Mouse (Mus musculus): Measurements from ENCODE around the gene Hist1h2br. TPM values are rescaled to one million over a fixed set of nuclear protein-coding genes. Genes with fewer than 3 reads are reported as not detected.
"Not testable (repeated sequence)": the region's sequence is repeated elsewhere in the genome, so short reads cannot be mapped to it uniquely, and the experiment has no call there.

Hist1h2br gene
- polyA plus RNA-seq, 1 experiment from 2014 or later: 35.7 TPM

DNA sequence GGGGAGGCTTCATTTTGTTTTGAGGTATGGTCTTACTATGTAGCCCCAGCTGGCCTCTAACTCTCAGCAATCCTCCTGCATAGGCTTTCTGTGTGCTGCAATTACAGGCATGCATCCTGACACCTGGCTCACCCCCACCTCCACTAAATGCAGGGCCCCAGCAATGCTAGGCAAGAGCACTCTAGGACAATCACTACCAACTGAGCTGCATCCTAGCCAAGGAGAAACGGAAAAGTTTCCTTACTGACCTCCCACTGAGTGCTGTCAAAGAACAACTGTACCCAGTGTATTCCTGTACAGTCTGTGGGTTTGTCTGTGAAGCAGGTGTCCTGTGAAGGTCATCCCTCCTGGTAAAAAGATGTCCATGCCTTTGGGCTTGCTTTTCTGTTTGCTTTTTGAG is 17.2 kb downstream of the Hist1h2br start:
- H3K9ac ChIP-seq; H3K4me1 ChIP-seq (replicated peaks); ATAC-seq (ENCODE audit: low read depth); H3K9me3 ChIP-seq (replicated peaks); DNase-seq; H3K4me2 ChIP-seq; H3K4me3 ChIP-seq (replicated peaks); H3K27ac ChIP-seq; H3K36me3 ChIP-seq; H3K27me3 ChIP-seq: not testable (repeated sequence)
- 50% methylated on average over 1 of the region's 1 CpGs for WGBS (ENCODE audit: insufficient replicate concordance)

DNA sequence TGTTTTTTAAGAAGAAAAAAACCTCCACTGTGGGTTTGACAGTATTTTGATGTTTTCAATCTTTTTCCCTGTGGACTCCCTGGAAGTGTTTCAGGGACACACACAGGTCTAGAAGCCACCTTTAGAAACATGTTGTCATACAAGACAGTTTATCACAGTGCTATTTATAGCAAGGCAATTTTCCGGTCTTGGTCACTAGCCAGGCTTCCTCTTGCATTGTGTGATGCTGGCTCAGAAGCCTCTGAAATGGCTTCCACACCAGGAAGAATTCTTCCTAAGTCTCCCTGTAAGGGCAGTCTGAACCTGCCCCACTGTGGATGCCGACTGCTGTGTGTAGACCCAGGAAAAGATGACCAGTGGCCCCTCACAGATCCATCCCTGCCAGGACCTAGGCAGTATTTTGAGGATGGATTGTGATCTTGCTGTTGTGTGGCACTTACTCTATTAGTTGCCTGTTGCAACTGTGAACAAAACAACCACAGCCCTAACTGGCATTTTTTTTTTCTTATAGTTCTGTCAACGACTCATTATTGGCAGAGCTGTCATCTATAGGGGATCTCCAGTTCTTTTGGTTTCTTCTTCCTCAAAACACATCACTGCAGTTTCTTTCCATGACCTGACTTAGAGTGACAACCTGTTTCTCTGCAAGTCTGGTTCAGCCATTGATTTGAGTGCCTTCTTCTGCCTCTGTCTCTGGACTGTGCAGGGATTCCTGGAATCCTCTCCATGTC is 18.8 kb downstream of the Hist1h2br start:
- Histone ChIP-seq H3K36me3 (no peaks in the 10 kb centered on the region), H3K27ac (peak overlapping the region; percentile 39; the same call in 1 of the 2 replicates)

DNA sequence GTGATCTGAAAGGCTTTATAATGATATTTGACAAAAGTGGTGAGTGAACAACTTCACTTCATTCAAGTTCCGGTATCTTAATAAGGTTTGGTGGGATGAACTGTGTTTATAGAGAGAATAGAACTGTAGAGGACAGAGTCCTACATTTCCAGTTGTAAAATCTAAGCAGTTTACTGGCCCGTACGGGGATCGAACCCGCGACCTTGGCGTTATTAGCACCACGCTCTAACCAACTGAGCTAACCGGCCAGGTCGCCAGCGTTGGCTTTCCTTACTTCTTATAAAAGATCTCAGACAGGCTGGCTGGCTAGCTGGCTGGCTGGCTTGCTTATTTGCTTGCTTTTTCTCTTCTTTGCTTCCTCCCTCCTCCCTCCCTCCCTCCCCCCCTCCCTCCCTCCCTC is 21.6 kb downstream of the Hist1h2br start:
- DNase-seq (peak; percentile 82), ATAC-seq (ENCODE audit: low read depth) (peak; percentile 93)
- Histone ChIP-seq H3K4me1 (replicated peaks) (peaks cover 10% of the 10 kb centered on the region), H3K36me3 (no peaks in the 10 kb centered on the region), H3K4me2 (peak overlapping the region; percentile 72), H3K27me3 (no peaks in the 10 kb centered on the region), H3K27ac (no peak overlapping the region), H3K9ac (peak overlapping the region; percentile 66), H3K4me3 (replicated peaks) (peak overlapping the region; percentile 68), H3K9me3 (replicated peaks) (no peaks in the 10 kb centered on the region)
- under 1% methylated on average over 11 of the region's 11 CpGs for WGBS (ENCODE audit: insufficient replicate concordance)

More for the DNA sequence above, 18.8 kb downstream of the Hist1h2br start:
- WGBS (ENCODE audit: insufficient replicate concordance): 18% methylated on average over 3 of the region's 3 CpGs
- Histone ChIP-seq H3K4me2 (0 out of 2 replicates have a peak overlapping the region, but pooled peaks have one; percentile 8), H3K27me3 (no peaks in the 10 kb centered on the region), H3K9ac (peak overlapping the region; percentile 39; the same call in 1 of the 2 replicates), H3K9me3 (replicated peaks) (no peaks in the 10 kb centered on the region), H3K4me1 (replicated peaks) (peaks cover 10% of the 10 kb centered on the region), H3K4me3 (replicated peaks) (no peak overlapping the region)
- no peak for DNase-seq
- no peak for ATAC-seq (ENCODE audit: low read depth)

DNA sequence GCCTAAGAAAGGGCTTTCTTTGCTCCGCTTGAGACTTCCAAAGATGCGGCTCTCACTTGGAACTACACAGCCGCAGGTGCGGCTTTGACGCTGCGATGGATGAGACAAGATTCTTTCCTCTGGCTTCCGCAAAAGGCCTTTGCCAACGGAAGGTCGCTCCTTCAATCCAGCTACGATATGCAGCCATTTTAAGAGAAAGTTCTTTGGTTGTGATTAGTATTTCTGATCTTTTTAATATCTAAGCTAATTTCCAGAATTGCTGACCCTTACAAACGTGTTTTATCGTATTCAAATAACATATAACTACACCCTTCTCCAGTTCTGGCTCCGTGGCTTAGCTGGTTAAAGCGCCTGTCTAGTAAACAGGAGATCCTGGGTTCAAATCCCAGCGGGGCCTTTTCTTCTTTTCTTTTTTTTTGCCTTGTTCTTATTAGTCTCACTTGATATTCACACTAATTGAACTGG is 22.2 kb downstream of the Hist1h2br start:
- ATAC-seq (ENCODE audit: low read depth): peak; percentile 63
- under 1% methylated on average over 15 of the region's 15 CpGs for WGBS (ENCODE audit: insufficient replicate concordance)
- DNase-seq: peak; percentile 66
- Histone ChIP-seq H3K4me2 (peak overlapping the region; percentile 72), H3K4me3 (replicated peaks) (peak overlapping the region; percentile 68), H3K4me1 (replicated peaks) (peaks cover 10% of the 10 kb centered on the region), H3K27me3 (no peaks in the 10 kb centered on the region), H3K9ac (peak overlapping the region; percentile 66), H3K36me3 (no peaks in the 10 kb centered on the region), H3K9me3 (replicated peaks) (no peaks in the 10 kb centered on the region), H3K27ac (peak overlapping the region; percentile 59)

DNA sequence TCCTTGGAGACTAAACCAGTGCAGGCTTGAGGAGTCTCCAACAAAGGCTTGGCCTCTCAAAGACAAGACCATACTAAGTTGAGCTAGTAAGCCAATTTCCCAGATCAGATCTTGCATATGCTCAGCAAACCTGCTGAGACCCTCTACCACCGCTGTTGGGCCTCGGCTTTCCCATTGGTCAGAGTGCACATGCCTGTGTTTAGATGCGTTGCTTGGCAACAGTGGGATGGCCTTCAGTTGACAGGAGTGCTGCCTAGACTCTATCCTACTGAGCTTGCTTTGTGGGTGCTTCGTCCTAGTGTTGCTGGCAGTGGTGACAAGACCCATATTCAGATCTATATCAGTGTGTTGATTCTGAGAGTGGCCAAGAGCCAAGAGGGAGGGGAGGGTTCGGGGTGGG is 28.1 kb downstream of the Hist1h2br start:
- ATAC-seq (ENCODE audit: low read depth) (no peak), DNase-seq (no peak)
- Histone ChIP-seq H3K4me1 (replicated peaks) (no peaks in the 10 kb centered on the region), H3K9ac (no peak overlapping the region), H3K4me2 (no peak overlapping the region), H3K36me3 (no peaks in the 10 kb centered on the region), H3K27me3 (no peaks in the 10 kb centered on the region), H3K9me3 (replicated peaks) (no peaks in the 10 kb centered on the region), H3K27ac (no peak overlapping the region), H3K4me3 (replicated peaks) (no peak overlapping the region)
- 24% methylated on average over 5 of the region's 5 CpGs for WGBS (ENCODE audit: insufficient replicate concordance)

GRCm38 (mm10) chr13:21865503-21865902 is 32.0 kb downstream of the Hist1h2br start:
- 57% methylated on average over 3 of the region's 3 CpGs for WGBS (ENCODE audit: insufficient replicate concordance)
- not testable (repeated sequence) for H3K27me3 ChIP-seq

DNA sequence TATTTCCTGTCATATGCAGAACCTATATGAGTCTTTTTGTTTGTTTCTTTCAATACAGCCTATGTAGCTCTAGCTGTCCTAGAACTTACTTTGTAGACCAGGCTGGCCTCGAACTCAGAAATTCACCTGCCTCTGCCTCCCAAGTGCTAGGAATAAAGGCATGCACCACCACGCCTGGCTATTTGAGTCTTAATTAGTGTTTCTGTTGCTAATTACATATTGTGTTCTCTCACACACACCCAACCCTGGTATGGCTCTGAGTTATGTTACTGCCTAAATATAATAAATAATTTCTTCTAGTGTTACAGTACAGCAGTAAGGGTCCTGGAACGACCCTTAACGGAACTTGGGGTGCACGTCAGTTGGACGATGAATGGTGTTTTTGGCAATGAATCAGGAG is 47.2 kb downstream of the Hist1h2br start:
- WGBS (ENCODE audit: insufficient replicate concordance): 72% methylated on average over 6 of the region's 6 CpGs
- H3K27me3 ChIP-seq: no peaks in the 10 kb centered on the region
- H3K36me3 ChIP-seq: no peaks in the 10 kb centered on the region
- H3K9ac ChIP-seq: no peak overlapping the region
- peaks cover 22% of the 10 kb centered on the region for H3K4me1 ChIP-seq (replicated peaks)
- H3K27ac ChIP-seq: no peak overlapping the region
- DNase-seq (no peak), ATAC-seq (ENCODE audit: low read depth) (no peak)
- no peaks in the 10 kb centered on the region for H3K9me3 ChIP-seq (replicated peaks)
- no peak overlapping the region for H3K4me2 ChIP-seq
- no peak overlapping the region for H3K4me3 ChIP-seq (replicated peaks)

More at GRCm38 (mm10) chr13:21865503-21865902, 32.0 kb downstream of the Hist1h2br start:
- not testable (repeated sequence) for H3K9ac ChIP-seq; H3K36me3 ChIP-seq; H3K4me3 ChIP-seq (replicated peaks); H3K4me1 ChIP-seq (replicated peaks); H3K9me3 ChIP-seq (replicated peaks); H3K27ac ChIP-seq; H3K4me2 ChIP-seq; ATAC-seq (ENCODE audit: low read depth); DNase-seq

DNA sequence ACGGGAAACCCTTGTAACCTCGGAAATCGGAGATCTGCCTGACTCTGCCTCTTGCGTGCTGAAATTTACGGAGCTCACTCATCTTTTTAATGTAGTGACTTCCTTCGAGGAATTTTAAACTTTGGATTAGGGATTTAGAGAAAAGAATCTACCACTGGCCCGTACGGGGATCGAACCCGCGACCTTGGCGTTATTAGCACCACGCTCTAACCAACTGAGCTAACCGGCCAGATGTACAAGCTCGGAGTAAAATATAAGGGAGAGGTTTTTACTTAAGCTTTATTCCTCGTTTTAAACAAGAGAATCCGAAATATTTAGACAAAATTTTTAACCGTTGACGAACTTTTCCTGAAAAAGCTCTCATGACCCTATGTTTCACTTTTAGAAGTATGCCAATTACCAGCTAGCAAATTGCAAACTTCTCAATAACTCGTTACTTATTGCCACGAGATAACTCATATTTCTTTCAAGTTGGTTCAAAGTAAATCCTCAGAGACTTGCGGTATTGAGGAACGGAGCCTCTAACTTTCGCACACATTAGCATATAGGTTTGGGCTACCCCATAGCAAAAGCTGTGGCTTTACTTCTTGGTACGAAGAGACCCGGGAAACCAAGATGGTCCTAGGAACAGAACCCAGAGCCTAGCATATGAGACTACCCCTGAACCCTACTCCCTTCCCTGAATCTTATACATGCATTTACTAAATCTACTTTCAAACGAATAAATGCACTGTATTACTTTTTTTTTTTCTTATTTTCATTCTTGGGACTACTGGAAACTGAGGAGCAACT is 48.5 kb downstream of the Hist1h2br start:
- Histone ChIP-seq H3K4me3 (replicated peaks) (peak overlapping the region; percentile 63), H3K27ac (no peak overlapping the region), H3K4me1 (replicated peaks) (peaks cover 22% of the 10 kb centered on the region), H3K4me2 (peak overlapping the region; percentile 64), H3K27me3 (no peaks in the 10 kb centered on the region), H3K9ac (peak overlapping the region; percentile 65), H3K36me3 (no peaks in the 10 kb centered on the region), H3K9me3 (replicated peaks) (no peaks in the 10 kb centered on the region)
- ATAC-seq (ENCODE audit: low read depth) (peak; percentile 85), DNase-seq (peak; percentile 64)
- WGBS (ENCODE audit: insufficient replicate concordance): under 1% methylated on average over 27 of the region's 27 CpGs

GRCm38 (mm10) chr13:21882760-21883405 is 49.3 kb downstream of the Hist1h2br start:
- ATAC-seq (ENCODE audit: low read depth): peak; percentile 74
- H3K27me3 ChIP-seq: no peaks in the 10 kb centered on the region
- H3K27ac ChIP-seq: no peak overlapping the region
- peak overlapping the region; percentile 65 for H3K9ac ChIP-seq
- no peaks in the 10 kb centered on the region for H3K36me3 ChIP-seq
- peak overlapping the region; percentile 64 for H3K4me2 ChIP-seq
- DNase-seq: peak; percentile 76
- WGBS (ENCODE audit: insufficient replicate concordance): under 1% methylated on average over 13 of the region's 13 CpGs
- peaks cover 22% of the 10 kb centered on the region for H3K4me1 ChIP-seq (replicated peaks)
- H3K9me3 ChIP-seq (replicated peaks): no peaks in the 10 kb centered on the region
- H3K4me3 ChIP-seq (replicated peaks): peak overlapping the region; percentile 63

- ATAC-seq (ENCODE audit: low read depth): no peak
- H3K4me2 ChIP-seq: peak overlapping the region; percentile 64
- no peaks in the 10 kb centered on the region for H3K36me3 ChIP-seq
- H3K9ac ChIP-seq: peak overlapping the region; percentile 65
- 16% methylated on average over 5 of the region's 5 CpGs for WGBS (ENCODE audit: insufficient replicate concordance)
- H3K4me1 ChIP-seq (replicated peaks): peaks cover 22% of the 10 kb centered on the region
- H3K4me3 ChIP-seq (replicated peaks): peak overlapping the region; percentile 63
- no peaks in the 10 kb centered on the region for H3K27me3 ChIP-seq
- DNase-seq: no peak
- H3K27ac ChIP-seq: no peak overlapping the region
- H3K9me3 ChIP-seq (replicated peaks): no peaks in the 10 kb centered on the region
Observed at GRCm38 (mm10) chr13:21883407-21883806, 49.9 kb downstream of the Hist1h2br start.

GRCm38 (mm10) chr13:21884586-21884985 is 51.0 kb downstream of the Hist1h2br start:
- Histone ChIP-seq H3K9me3 (replicated peaks) (no peaks in the 10 kb centered on the region), H3K27me3 (no peaks in the 10 kb centered on the region), H3K4me2 (no peak overlapping the region), H3K27ac (no peak overlapping the region), H3K9ac (no peak overlapping the region), H3K4me1 (replicated peaks) (peaks cover 22% of the 10 kb centered on the region), H3K36me3 (no peaks in the 10 kb centered on the region), H3K4me3 (replicated peaks) (no peak overlapping the region)
- no peak for ATAC-seq (ENCODE audit: low read depth)
- DNase-seq: no peak
- WGBS (ENCODE audit: insufficient replicate concordance): 54% methylated on average over 4 of the region's 4 CpGs
